Mouse (Mus musculus): ENCODE data around the gene Gm10377.
"Not testable (repeated sequence)": the region's sequence is repeated elsewhere in the genome, so short reads cannot be mapped to it uniquely, and the experiment has no call there.

Gm10377 gene

GRCm38 (mm10) chr14:42797887-42798286, at the start of gene Gm10377:
TSS of gene Gm10377 (minus strand) at chr14:42797987.
- DNase-seq: not testable (repeated sequence)

- not testable (repeated sequence) for DNase-seq
Observed at GRCm38 (mm10) chr14:42768721-42769120, 29.1 kb downstream of the Gm10377 start, which contains the start of gene Gm3015. TSS of gene Gm3015 (minus strand) at chr14:42768821.
